Mouse (Mus musculus) E14TG2a.4 (cell line): Measurements from ENCODE around the gene Defb36.
A peak's percentile ranks its signal among the peaks of the same experiment; 100 is the strongest.

Experiments
- H3K27me3 ChIP-seq: 2 replicates; pipeline ENCODE4 v1.6.1; 2014; ENCODE audit warnings: low read length, control low read depth; ENCODE audit not compliant: insufficient read depth
- H3K36me3 ChIP-seq: 2 replicates; pipeline ENCODE4 v1.6.1; 2014; ENCODE audit warnings: low read length, control low read depth; ENCODE audit not compliant: insufficient read depth
- H3K4me1 ChIP-seq: replicated peaks from 2 replicates; pipeline ENCODE4 v1.6.1; 2014; ENCODE audit warnings: low read depth, low read length, control low read depth
- H3K4me3 ChIP-seq: replicated peaks from 2 replicates; pipeline ENCODE4 v1.5.1; 2014; ENCODE audit warnings: mild to moderate bottlenecking, low read length
- H3K9me3 ChIP-seq: 2 replicates; pipeline ENCODE4 v1.6.1; 2014; ENCODE audit warnings: low read length, control low read depth
- CTCF ChIP-seq: conservative IDR thresholded peaks from 2 replicates; pipeline ENCODE4 v1.5.1; 2014; ENCODE audit warnings: low read length
- NANOG ChIP-seq: IDR thresholded peaks from 2 replicates; pipeline ENCODE4 v1.6.1; 2014; ENCODE audit warnings: borderline replicate concordance, low read length, mixed read lengths
- POU5F1 ChIP-seq: IDR thresholded peaks from 2 replicates; pipeline ENCODE4 v1.6.1; 2014; ENCODE audit warnings: low read length, borderline replicate concordance

Gene Defb36

DNA sequence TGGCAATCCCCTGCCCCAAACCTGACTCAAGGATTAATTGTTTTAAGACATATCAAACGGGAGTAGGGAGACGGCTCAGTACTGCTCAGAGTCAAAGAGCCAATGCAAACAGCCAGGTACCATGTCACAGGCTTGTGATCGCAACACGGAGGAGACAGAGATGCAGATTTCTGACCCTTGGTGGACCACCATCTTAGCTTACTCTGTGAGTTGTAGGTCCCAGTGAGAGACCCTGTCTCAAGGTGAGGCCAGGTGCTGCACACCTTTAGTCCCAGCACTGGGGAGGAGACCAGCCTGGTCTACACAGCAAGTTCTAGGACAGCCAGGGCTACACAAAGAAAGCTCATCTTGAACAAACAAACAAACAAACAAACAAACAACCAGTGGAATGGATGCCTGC is 33.3 kb downstream of the Defb36 start:
- TF ChIP-seq POU5F1 (no peak), CTCF (no peak), NANOG (no peak)
- Histone ChIP-seq H3K27me3 (peaks cover 65% of the 10 kb centered on the region), H3K4me3 (no peak overlapping the region), H3K36me3 (no peaks in the 10 kb centered on the region), H3K4me1 (peaks cover 13% of the 10 kb centered on the region; the same call in 1 of the 2 replicates), H3K9me3 (peaks cover 6% of the 10 kb centered on the region)

GRCm38 (mm10) chr2:152638865-152639264 is 34.7 kb downstream of the Defb36 start:
- no peaks in the 10 kb centered on the region for H3K36me3 ChIP-seq
- peaks cover 51% of the 10 kb centered on the region for H3K27me3 ChIP-seq
- peaks cover 8% of the 10 kb centered on the region; the same call in 1 of the 2 replicates for H3K4me1 ChIP-seq
- TF ChIP-seq NANOG: no peak
- TF ChIP-seq POU5F1: no peak
- no peak for TF ChIP-seq CTCF
- no peaks in the 10 kb centered on the region for H3K9me3 ChIP-seq
- H3K4me3 ChIP-seq: no peak overlapping the region

GRCm38 (mm10) chr2:152639406-152640113 is 35.4 kb downstream of the Defb36 start:
- Histone ChIP-seq H3K36me3 (no peaks in the 10 kb centered on the region), H3K27me3 (peaks cover 44% of the 10 kb centered on the region), H3K4me3 (no peak overlapping the region), H3K4me1 (peaks cover 7% of the 10 kb centered on the region; the same call in 1 of the 2 replicates), H3K9me3 (no peaks in the 10 kb centered on the region)
- TF ChIP-seq CTCF (no peak), NANOG (no peak), POU5F1 (no peak)

DNA sequence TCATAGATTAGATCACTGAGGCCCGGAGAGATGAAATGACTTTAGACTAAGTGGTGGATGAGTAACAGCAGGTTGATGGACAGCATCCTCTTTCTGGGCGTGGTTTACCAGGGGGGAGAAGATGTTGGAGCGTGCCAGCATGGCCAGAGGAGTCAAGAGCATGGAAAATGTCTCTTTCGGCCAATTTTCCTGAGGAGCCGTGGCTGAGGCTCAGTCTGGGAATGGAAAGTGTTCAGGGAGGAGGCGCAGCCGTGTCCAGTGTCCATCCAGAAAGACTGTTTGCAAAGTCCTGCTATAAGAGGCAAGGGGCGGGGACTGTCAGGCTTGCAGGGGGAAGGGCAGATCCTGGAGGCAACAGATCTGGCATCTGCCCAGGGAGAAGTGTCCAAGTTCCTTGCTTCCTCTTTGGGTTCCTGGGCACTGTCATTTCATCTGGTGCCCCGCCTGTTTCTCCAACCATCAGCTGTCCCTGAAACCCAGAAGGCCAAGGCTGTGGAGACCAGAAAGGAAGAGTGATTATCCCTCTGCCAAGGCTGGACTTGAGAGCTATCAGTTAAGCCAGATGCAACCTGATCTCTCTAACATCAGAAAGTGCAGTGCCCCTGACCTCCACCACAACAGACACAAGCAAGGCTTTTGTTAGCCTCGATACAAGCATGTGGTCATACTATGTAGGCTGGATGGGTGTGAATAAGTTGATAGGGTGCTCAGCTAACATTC is 48.9 kb downstream of the Defb36 start:
- peaks cover 5% of the 10 kb centered on the region; the same call in 1 of the 2 replicates for H3K27me3 ChIP-seq
- TF ChIP-seq POU5F1 (no peak), NANOG (no peak)
- no peaks in the 10 kb centered on the region for H3K36me3 ChIP-seq
- H3K4me1 ChIP-seq: peaks cover 11% of the 10 kb centered on the region
- H3K4me3 ChIP-seq: no peak overlapping the region
- H3K9me3 ChIP-seq: no peaks in the 10 kb centered on the region

DNA sequence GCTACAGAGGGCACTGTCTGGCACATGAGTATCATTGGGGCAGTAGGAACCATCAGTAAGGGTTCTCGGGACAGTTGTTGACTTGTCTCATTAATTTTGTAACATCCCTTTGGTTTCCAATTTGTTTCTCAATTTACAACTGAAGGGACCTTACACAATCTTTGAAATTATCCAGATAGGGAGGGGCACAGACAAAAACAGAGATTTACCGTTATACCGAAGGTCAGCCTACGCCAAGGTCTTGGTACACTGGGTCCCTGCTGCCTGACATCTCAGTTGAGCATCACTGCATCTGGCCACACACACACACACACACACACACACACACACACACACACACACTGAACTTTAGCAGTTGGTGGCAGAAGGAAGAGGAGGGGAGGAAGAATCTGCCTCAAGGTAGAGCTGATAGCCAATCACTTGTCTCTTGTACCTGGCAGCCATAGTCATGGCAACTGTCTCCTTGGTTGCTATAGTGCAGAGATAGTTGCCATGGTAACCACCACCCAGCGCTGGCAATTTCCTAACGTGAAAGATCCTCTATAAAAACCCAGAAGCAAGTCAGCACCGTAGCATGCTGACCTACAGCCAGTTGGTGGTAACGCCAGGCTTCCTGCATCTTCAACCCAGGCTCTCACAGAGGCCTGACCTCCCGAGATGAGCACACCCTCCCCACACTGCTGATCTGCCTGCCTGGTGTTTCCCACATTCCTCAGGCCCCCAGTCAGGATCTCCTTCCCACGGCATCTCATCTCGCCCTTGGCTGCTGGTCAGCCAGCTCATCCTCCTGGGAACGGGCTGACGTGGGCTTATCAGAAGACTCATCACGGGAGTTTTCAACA is 50.0 kb downstream of the Defb36 start:
- TF ChIP-seq POU5F1 (no peak), NANOG (no peak), CTCF (no peak)
- Histone ChIP-seq H3K4me3 (no peak overlapping the region), H3K36me3 (no peaks in the 10 kb centered on the region), H3K9me3 (no peaks in the 10 kb centered on the region), H3K27me3 (peaks cover 5% of the 10 kb centered on the region; the same call in 1 of the 2 replicates), H3K4me1 (peaks cover 14% of the 10 kb centered on the region)

DNA sequence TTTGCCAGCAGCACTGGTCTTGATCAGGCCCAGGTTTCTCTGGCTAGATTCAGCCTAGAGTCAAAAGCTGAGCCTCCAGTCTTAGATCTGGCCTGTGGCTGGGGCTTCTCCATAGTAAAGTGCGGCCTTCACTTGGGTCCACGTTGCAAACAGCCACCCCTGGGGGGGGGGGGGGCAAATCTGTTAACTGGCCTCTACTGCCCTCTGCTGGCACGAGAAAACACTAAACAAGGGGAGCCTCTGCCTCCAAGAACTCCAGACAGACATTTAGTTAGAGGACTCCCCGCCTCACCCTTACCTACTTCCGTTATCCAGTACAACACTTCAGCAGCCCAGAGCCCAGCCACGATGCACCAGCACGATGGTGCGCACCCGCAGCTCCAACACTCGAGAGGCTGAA is 53.3 kb downstream of the Defb36 start:
- H3K36me3 ChIP-seq: no peaks in the 10 kb centered on the region
- TF ChIP-seq CTCF (peak; percentile 41), NANOG (no peak), POU5F1 (no peak)

DNA sequence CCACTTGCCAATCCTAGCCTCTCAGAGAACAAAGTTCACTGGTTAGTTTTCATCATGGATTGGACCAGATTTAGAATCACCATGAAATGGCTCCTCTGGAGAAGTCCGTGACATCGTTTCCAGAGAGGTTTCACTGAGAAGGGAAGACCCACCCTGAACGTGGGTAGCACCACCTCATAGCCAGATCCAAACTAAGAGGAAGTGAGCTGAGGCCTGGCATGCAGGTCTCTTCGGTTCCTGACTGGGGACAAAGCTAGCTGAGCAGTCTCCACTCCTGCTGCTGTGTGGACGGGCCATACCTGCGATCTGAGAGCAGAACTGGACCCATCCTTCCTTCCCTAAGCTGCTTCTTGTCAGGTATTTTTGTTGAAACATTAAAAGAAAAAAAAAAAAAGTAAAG is 57.0 kb downstream of the Defb36 start:
- Histone ChIP-seq H3K9me3 (peaks cover 6% of the 10 kb centered on the region; the same call in 1 of the 2 replicates), H3K36me3 (no peaks in the 10 kb centered on the region), H3K4me1 (peaks cover 8% of the 10 kb centered on the region; the same call in 1 of the 2 replicates), H3K4me3 (no peak overlapping the region), H3K27me3 (peaks cover 13% of the 10 kb centered on the region; the same call in 1 of the 2 replicates)
- TF ChIP-seq NANOG (no peak), POU5F1 (no peak), CTCF (no peak)

More for the DNA sequence above, 53.3 kb downstream of the Defb36 start:
- H3K4me3 ChIP-seq: no peak overlapping the region
- H3K27me3 ChIP-seq: peaks cover 8% of the 10 kb centered on the region; the same call in 1 of the 2 replicates
- peaks cover 6% of the 10 kb centered on the region; the same call in 1 of the 2 replicates for H3K9me3 ChIP-seq
- H3K4me1 ChIP-seq: peaks cover 14% of the 10 kb centered on the region
